Mouse (Mus musculus) left cerebral cortex, postnatal 36 days (tissue): ENCODE measurements at regions not wholly inside any gene's neighbourhood (a gene's known extent, or its start where the extent isn't known, plus 50 kb on each side); places are given as distances from the start of the nearest gene placed in this dataset.
A peak's percentile ranks its signal among the peaks of the same experiment; 100 is the strongest.

Experiments used
- DNase-seq, 2 experiments: peaks; one replicate each; pipeline ENCODE4 v3.0.0; 2021 to 2022; ENCODE audit warnings: low spot score in 2 of 2, mixed read lengths in 1 of 2
- intact Hi-C: fragments of 180-260 bp; cut with DNase I; formaldehyde crosslinking; loops from one replicate; pipeline ENCODE4 v1.15.1; 2025

DNA sequence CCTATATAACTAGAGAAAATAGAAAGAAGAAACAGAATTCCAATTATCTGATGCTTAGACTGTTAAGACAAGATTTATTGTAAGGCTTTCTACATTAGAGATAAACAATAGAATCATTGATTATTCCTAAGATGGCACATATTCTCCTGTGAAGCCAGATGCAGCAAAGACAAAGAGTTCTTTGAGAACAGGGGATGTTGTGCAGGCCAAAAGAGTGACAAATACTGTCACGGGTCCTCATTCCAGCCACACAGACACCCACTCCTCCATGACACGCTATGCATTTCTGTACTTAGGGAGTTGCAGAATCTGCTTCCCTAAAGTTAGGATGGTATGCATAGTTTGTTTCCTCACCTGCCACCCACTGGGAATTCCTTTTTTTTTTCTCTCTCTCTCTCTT, 245.2 kb downstream of the Sv2b start:
- intact Hi-C loops: no loop called here
- DNase-seq: no peak

DNA sequence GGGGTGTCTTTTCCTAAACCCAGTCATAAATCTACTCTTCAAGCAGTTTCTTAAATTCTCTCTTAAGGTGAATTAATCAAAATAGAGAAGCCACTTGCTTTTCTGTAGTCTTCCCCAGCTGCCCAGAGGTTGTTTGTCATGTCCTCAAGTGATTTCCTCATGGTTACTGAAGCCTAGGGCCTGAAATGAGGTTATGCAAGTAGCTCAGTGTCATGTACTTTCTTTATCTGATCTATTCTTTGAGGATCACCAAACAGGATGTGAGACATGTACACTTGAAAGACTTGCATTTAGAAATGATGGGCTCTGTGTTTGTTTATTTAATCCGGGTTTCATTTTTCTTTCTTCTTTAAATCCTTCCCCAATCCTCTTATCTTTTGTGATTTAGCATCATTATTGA, 258.8 kb downstream of the Sv2b start:
- intact Hi-C loops: no loop called here
- no peak for DNase-seq

DNA sequence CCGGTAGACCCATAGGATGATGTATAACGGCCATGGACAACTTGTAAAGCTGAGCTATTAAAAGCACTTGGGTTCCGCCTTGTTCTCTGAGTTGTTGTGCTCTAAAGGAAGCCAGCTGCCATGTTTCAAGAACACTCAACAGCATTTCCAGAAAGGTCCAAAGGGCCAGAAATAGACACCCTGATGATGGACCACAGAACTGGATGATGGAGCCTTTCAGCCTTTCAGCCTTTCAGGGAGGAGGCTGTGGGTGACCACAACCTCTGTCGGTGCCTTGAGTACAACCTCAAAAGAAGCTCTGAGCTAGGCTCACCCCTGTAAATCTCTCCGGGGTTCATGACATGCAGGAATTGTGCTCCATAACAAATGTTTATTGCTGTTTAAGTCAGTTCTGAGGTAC, 259.3 kb downstream of the Sv2b start:
- no peak for DNase-seq
- intact Hi-C loops: no loop called here

DNA sequence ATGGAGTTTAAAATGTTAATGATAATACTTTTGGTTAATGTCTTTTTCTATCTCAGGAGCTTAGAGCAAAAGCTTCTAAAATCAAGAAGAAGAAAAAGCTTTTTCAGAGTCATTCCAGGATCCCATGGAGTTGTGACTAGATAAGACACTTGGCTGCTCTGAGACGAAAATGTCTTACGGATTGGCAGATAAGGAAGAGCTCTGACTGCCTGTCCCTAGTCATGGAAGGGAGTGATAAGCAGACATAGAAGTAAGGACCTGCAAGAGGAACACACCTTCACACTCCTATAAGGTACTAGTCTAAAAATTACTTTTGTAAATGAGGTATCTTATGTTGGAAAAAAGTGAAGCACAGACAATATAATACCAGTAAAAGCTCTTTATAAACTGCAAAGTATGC, 260.2 kb downstream of the Sv2b start:
- no peak for DNase-seq
- intact Hi-C loops: no loop called here

DNA sequence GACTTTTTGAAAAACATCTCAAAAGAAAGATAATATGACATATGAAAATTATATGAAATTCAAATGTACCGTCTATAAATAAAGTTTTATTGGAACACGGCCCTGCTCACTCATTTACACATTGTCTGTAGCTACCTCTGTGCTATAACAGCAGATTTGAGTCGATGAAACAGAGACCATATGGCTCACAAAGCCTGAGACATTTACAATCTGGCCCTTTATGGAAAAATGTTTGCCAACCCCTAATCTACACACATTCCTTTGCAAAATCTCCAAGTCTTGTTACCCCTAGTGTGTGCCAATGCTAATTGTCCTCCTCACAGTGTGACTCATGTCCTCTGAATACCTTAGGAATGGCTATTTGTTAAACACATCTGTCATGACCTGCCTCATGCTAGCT, 261.2 kb downstream of the Sv2b start:
- intact Hi-C loops: no loop called here

DNA sequence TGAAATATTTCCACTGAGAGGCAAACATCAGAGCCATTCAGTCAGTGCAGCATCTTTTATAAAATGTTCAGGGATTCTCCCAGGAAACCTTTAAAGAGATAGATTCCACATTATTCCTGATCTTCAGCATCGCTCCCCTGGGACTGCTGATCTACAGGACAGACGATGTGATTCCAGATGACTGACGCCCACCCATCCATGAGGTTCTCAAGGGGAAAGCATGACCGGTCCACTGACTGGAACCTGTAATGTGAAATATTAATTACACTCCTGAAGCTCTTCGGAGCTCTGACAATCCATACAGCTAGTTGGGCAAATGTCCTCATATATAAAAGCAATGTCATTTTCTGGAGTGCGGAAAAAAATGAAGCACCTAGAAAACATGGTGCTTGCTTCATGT, 268.2 kb downstream of the Sv2b start:
- DNase-seq: no peak
- intact Hi-C loops: no loop called here

More for the DNA sequence above, 261.2 kb downstream of the Sv2b start:
- DNase-seq: no peak

DNA sequence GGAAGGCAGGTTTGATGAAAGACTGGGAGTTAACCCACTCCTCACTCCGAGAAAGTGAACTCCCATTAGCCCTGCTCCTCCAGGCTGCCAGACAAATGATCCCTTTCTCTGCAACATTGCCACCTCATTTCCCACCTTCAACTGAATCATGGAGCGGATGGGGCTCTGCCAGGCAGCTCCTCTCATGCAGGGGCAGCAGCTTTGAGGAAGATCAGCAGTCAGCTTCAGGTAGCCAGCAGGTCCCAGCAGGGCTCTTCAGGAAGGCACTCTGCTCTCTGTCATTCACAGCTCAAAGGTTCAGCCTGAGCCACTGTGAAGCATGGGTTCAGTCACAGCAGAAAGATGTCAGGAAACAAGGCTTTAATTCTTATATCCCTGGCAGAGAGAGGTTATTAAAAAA, 282.9 kb downstream of the Sv2b start:
- intact Hi-C loops: no loop called here
- DNase-seq: no peak

DNA sequence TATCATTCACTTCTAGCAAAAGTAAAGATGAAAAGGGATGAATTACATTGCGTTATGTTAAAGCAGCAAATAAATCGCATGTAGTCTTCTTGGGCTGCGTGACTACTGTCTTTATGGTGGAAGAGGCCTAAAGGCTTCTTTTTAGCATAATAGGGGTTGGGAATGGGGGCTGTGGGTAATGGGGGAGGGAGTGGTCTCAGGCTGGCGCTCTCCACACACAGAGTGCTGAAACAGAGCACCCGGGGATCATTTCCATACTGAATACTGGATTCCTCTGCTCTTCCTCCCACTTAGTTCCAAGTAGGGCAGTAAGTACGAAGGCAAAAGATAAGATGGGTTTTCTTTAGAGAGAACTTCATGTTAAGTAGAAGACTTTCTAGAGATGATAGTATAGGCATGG, 287.1 kb downstream of the Sv2b start:
- intact Hi-C loops: no loop called here
- no peak for DNase-seq

DNA sequence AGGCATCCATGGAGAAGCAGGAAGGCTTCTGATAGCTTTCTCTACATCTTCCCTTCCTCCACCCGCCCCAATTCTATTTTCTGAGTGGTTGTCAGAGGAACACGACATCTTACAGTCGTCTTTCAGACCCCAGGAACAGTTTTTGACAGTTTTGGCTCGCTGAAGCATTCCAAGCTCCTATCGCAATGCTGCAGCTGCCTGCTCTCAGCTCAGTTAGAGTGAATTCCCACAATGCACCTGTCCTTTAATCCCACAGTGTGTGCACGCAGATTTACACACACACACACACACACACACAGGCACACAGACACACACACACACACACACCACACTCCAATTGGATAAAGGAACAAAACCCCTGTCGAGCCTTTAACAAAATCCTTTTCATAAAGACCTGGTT, 290.4 kb downstream of the Sv2b start:
- DNase-seq: no peak
- intact Hi-C loops: no loop called here

DNA sequence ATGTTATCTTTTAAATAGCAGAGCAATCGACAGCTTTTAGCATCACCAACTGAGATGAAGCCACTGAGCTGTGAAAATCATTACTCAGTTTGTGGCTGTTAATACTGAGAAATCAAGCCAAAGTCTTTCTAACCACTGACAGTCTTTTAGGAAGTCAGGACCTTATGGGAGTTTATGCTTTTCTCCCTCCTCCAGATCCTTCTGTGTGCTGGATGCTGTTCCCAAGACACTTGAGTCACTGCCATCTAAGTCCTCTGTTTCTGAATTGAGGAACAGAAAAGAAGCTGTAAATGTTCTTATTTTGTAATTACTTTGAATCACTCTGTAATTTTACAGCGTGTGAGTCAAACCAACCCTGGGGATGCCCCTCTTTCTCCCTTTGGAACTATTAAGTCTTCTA, 300.6 kb downstream of the Sv2b start:
- intact Hi-C loops: no loop called here
- DNase-seq: no peak

DNA sequence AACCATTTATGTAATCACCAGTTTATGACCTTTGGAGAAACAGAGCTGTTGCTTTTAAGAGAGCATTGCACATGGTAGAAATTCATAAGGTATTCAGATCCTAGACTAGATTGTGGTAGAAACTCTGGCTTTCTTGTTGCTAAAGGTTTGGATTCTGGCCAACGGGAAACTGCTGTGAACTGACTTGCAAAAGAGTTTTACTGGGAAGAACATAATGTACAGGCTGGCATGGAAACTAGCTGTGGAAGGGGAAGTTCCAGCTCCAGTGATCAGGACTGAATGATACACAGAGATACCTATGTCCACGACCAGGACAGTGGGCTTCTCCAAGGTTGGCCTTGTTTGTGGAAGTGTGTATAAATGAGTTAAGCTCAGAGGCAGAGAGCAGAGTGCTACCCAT, 318.9 kb downstream of the Sv2b start:
- peak; percentile 5 to 12 for DNase-seq

DNA sequence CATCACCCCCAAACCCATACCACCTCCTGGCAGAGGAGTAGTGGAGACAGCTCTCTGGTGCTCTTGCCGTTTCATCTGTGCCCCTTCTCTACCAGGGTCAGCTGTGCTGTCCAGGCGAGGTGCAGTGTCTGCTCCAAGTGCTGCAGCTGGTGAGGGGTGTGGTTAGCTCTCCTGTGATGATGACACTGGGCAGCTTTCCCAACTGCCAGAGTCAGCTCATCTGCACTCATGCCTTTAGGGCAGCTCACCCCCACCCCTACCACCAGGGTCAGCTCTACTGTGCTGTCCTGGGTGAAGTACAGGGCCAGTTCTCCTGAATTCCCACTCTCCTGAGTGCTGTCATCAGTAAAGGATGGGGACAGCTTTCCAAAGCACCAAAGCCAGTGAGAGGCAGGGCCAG, 329.6 kb downstream of the Sv2b start:
- no peak for DNase-seq
- intact Hi-C loops: no loop called here

More for the DNA sequence above, 318.9 kb downstream of the Sv2b start:
- intact Hi-C loops: no loop called here

DNA sequence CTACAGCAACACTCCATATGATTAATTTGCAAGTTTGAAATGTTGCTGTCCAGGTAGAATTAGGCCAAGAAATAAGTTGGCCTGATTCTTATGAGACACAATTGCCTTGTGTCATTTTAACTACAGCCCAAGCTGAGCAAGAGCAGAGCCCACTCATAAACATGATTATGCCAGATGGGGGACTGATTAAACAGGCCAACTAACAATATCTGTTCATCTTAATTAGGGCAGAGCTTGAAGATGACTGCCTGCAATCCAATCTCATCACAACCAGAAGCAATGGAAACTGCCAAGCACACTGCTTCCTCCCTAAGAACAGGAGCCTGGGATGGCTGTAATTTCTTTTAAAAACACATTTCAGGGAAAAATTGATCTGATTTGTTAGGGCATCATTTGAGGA, 333.1 kb downstream of the Sv2b start:
- no peak for DNase-seq
- intact Hi-C loops: no loop called here

DNA sequence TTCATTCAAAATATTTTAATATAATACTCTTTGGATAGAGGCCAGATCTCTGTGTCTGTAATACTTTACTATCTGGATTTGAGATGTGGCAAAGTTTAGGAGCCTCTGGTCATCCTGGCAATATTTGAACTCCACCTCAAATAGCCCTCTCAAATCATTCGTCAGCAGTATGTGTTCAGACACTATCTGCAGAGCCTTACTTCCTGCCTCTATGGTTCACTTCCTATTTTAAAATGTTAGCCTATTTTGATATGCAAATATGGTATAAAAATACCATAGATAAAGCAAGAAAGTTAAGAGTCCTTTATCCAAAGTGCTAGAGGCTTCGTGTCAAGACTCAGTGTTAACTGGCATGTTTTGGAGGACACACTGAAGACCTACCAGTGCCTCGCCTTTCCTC, 334.6 kb downstream of the Sv2b start:
- no peak for DNase-seq
- intact Hi-C loops: no loop called here

DNA sequence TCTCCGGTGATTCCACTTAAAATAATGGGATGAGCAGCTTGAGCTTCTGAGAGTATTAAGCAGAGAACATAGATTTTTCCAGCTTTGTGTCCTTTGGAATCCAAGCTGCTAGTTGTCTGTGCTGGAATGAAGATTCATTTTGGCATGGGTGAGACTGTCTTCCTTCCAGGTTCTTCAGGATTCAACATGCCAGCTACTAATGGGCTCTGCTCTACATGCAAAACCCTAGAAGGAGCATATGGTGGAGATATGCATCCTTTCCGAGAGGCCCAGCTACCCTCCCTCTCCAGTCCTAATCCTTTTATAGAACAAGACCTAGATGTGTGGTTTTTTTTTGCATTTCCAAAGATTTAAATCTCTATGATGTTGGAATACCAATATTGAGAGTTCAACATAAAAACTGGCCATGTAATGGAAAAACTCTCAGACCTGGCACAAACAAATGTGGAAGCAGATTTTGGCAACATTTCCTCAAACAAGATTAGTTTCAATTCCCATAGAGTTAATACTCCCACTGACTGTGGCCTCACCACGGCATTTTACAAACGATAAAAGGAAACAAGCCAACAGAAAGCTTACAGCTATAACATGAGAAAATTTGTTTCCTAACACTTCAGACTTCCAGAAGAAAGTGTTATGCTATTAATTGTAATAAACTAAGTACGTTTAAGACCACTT, 364.5 kb downstream of the Sv2b start:
- no peak for DNase-seq
- intact Hi-C loops: no loop called here

DNA sequence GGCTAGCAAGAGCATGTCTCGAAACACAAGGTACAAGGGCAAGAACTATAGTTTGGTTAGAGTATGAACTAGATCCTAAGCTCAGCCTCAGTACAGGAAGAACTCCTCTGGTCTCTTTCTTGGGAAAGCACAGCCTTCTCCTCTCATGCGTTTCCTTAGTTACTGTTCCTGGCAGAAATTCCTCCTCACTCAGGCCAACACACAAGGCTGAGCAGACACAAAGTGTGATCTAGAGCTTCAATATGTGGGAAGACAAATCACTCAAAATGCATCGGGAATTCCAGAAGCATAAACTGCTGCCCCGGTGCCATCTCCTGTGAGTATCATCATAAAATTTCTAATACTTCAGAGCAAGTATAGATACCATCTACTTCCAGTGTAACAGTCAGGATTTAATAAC, 366.1 kb downstream of the Sv2b start:
- intact Hi-C loops: no loop called here
- DNase-seq: peak; percentile 21 to 34

DNA sequence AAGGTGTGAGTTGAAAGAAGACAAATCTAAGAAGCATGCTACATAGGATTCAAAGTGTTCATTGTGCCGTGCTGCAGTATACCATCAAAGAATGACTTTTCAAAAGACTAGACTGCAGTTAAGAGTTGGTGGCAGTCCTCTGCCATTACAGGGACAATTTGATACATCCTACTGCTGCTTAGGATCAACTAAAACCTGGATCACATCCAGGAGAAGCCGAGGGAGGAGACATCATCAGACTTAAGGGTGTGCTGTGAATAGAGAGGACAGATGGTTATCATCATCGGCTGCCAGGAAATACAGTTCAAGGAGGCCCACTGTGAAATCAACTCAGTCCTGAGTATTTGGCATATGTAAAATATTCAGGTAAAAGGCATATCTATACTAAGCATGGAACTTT, 366.9 kb downstream of the Sv2b start:
- no peak for DNase-seq
- intact Hi-C loops: no loop called here

DNA sequence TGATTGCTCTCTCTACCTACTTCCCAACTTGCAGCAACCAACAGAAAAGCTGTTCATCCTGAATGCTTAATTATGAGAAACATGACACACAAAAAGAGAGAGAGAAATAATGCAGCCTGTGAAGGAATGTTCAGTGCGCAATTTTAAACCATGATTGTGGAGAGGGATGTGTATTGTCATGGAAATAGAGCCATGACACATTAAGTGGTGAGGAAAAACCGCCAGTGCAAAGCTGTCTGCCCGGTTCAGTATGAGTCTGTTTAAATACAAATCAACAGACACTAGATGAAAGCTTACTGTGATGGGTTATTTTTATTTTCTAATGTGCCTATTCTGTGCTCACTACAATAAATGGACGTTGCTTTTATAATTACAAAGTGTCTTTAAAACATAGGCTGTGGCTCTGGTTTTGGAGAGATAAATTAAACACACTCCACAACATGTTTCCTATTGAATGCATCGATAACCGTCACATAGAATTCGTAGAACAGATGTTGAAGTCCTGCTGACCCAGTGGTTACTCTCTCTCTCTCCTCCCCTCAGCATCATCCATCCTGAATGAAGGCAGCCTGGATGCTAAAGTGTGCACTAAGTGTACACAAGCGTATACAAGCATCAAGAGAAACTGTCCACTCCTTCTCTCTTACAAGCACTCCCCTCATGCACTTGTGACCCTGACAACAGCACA, 374.7 kb upstream of the Slco3a1 start:
- intact Hi-C loops: no loop called here
- DNase-seq: no peak

DNA sequence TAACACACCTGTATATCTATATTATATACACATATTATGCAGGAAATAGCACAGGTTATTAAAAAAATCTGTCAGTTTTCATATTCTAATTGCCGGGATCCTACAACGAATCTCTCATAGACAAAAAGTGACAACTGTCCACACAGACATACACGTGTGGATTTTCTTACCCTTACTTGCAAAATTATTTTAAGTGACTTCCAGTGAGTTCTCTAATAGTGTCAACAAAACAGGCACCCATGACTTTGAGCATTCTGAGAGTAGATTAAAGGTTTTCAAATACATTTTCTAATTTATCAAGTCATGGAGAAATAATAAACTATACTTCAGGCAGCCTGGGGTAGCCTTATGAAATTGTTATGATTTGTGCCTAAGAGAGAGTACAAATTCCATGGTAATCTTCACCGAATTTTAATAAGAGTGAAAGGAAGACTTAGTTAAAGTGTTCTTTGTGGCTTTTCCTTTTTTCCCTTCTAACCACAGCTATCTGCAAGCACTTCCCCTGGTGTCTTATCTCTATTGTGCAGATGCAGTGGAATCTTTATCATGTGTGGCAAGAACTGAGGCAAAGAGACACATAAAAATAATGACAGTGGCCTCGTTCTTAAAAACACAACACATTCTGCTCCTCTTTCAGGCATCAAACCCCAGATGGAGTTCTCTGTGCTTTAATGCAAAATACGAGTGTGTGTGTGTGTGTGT, 373.8 kb upstream of the Slco3a1 start:
- no peak for DNase-seq
- intact Hi-C loops: no loop called here

DNA sequence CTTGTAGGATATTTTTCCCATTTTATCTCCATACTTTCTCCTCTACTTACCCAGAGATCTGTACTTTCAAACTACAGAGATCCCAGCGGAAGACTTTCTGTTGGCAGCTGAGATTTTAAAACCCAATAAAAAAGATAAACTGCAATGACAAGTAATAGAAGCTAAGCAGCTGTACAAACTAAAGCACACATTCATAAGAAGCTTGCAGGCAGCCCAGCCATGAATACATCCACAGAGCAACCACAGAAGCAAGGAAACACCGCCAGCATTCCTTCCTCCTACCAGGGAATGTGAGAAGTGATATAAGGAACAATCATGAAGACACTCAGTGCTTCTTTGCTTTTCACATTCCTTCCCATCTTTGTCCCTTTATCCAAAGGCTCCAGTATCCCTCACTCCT, 372.1 kb upstream of the Slco3a1 start:
- intact Hi-C loops: no loop called here
- no peak for DNase-seq

DNA sequence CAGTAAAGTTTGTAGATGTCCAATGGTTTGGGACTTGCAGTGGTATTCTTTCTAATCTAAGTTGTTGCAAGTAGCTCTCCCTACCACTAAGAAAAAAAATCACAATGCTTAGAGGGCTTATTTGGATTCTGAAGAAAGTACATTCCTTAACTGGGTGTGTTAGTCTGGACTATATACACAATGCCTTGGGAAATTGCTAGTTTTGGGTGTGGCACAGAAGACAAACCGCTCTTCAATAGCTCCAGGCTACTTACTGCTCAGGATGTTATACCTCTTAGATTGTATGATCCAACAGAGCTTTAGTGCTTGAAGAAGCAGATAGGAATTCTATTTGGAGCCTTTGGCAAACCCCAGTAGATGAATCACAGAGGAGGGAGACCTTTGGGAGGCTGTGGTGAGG, 369.6 kb upstream of the Slco3a1 start:
- DNase-seq: no peak
- intact Hi-C loops: no loop called here
